Mouse (Mus musculus) lung, embryonic 14.5 days (tissue): Measurements from ENCODE around the gene Cd248. TPM values are rescaled to one million over a fixed set of nuclear protein-coding genes. Genes with fewer than 3 reads are reported as not detected.

Experiments used
- ATAC-seq: fragments of 200-750 bp; cut with Nextera tagmentation; 2 replicates; pipeline ENCODE4 v1.8.0; 2017; ENCODE audit warnings: mild to moderate bottlenecking, moderate TSS enrichment, moderate library complexity; ENCODE audit not compliant: insufficient read depth
- DNase-seq: peaks from one replicate; pipeline ENCODE4 v3.0.0-alpha.2; 2015
- H3K27ac ChIP-seq: fragments of 300-500 bp; sonication (generic); 2 replicates; pipeline ENCODE4 v1.5.1; 2014; ENCODE audit warnings: low read depth, mild to moderate bottlenecking, moderate library complexity
- H3K27me3 ChIP-seq: fragments of 300-500 bp; sonication (generic); 2 replicates; pipeline ENCODE4 v1.6.1; 2014; ENCODE audit warnings: low read length, control low read depth; ENCODE audit not compliant: insufficient read depth
- H3K36me3 ChIP-seq: fragments of 300-500 bp; sonication (generic); 2 replicates; pipeline ENCODE4 v1.6.1; 2014; ENCODE audit warnings: control low read depth; ENCODE audit not compliant: insufficient read depth
- H3K4me1 ChIP-seq: fragments of 300-500 bp; sonication (generic); 2 replicates; pipeline ENCODE4 v1.6.1; 2014; ENCODE audit warnings: antibody characterized with exemption, control low read depth; ENCODE audit not compliant: insufficient read depth
- H3K4me2 ChIP-seq: fragments of 300-500 bp; sonication (generic); 2 replicates; pipeline ENCODE4 v1.6.1; 2014; ENCODE audit warnings: mild to moderate bottlenecking
- H3K4me3 ChIP-seq: fragments of 300-500 bp; sonication (generic); 2 replicates; pipeline ENCODE4 v1.5.1; 2014; ENCODE audit warnings: low read depth, low read length
- H3K9ac ChIP-seq: fragments of 300-500 bp; sonication (generic); 2 replicates; pipeline ENCODE4 v1.6.1; 2014
- H3K9me3 ChIP-seq: fragments of 300-500 bp; sonication (generic); 2 replicates; pipeline ENCODE4 v1.6.1; 2016; ENCODE audit warnings: low read depth, low read length, control low read depth
- CTCF ChIP-seq: IDR thresholded peaks from 2 replicates; pipeline ENCODE4 v1.5.1; 2016; ENCODE audit warnings: antibody characterized with exemption, low read depth
- WGBS: fragments of 180-500 bp; shearing (Covaris S2); extraction: QIAGEN DNeasy Blood & Tissue Kit; methylation state at CpG from one replicate; pipeline ENCODE4 v1.1.7; 2014; 5-methylcytosine and 5-hydroxymethylcytosine counted together
- polyA plus RNA-seq: library from polyadenylated mRNA; unstranded; fragments of >200 nt; fragmentation: Nextera tagmentation; extraction: Ambion mirVana; gene quantifications from 2 replicates; pipeline ENCODE4 v1.2.1, GENCODE M21; 2014

Cd248 gene
- polyA plus RNA-seq, 1 experiment from 2014 or later = 110 TPM

GRCm38 (mm10) chr19:5089324-5089723 is 21.4 kb downstream of the Cd248 start:
- Histone ChIP-seq H3K27ac (no peak overlapping the region), H3K4me2 (peak overlapping the region; percentile 89), H3K4me1 (peaks cover 8% of the 10 kb centered on the region; the same call in 1 of the 2 replicates), H3K4me3 (peak overlapping the region; percentile 82), H3K36me3 (peaks cover 39% of the 10 kb centered on the region; the same call in 1 of the 2 replicates), H3K9ac (peak overlapping the region; percentile 69; the same call in 1 of the 2 replicates), H3K9me3 (no peaks in the 10 kb centered on the region), H3K27me3 (peaks cover 21% of the 10 kb centered on the region)
- ATAC-seq (no peak), DNase-seq (no peak)
- 90% methylated on average over 4 of the region's 4 CpGs for whole genome bisulfite sequencing
- no peak for TF ChIP-seq CTCF

GRCm38 (mm10) chr19:5092083-5092482 is 24.2 kb downstream of the Cd248 start:
- H3K4me3 ChIP-seq = no peak overlapping the region
- H3K4me1 ChIP-seq = peaks cover 8% of the 10 kb centered on the region; the same call in 1 of the 2 replicates
- no peaks in the 10 kb centered on the region for H3K9me3 ChIP-seq
- ATAC-seq (no peak), DNase-seq (no peak)
- no peak for TF ChIP-seq CTCF
- WGBS = 84% methylated on average over 10 of the region's 10 CpGs
- peaks cover 39% of the 10 kb centered on the region; the same call in 1 of the 2 replicates for H3K36me3 ChIP-seq
- no peak overlapping the region for H3K4me2 ChIP-seq
- H3K9ac ChIP-seq = no peak overlapping the region
- no peak overlapping the region for H3K27ac ChIP-seq
- no peaks in the 10 kb centered on the region for H3K27me3 ChIP-seq

GRCm38 (mm10) chr19:5093481-5094242 is 25.8 kb downstream of the Cd248 start:
- no peak for TF ChIP-seq CTCF
- no peak for DNase-seq
- Histone ChIP-seq H3K27me3 (no peaks in the 10 kb centered on the region), H3K27ac (no peak overlapping the region), H3K4me3 (no peak overlapping the region), H3K4me2 (no peak overlapping the region), H3K9ac (no peak overlapping the region), H3K36me3 (peaks cover 39% of the 10 kb centered on the region; the same call in 1 of the 2 replicates), H3K9me3 (no peaks in the 10 kb centered on the region), H3K4me1 (peaks cover 8% of the 10 kb centered on the region; the same call in 1 of the 2 replicates)
- 65% methylated on average over 12 of the region's 12 CpGs for WGBS
- no peak for ATAC-seq

- H3K9ac ChIP-seq = no peak overlapping the region
- H3K36me3 ChIP-seq = peaks cover 39% of the 10 kb centered on the region
- H3K27me3 ChIP-seq = no peaks in the 10 kb centered on the region
- TF ChIP-seq CTCF = peak; percentile 93
- ATAC-seq = peak; percentile 47
- H3K4me3 ChIP-seq = no peak overlapping the region
- peaks cover 4% of the 10 kb centered on the region; the same call in 1 of the 2 replicates for H3K4me1 ChIP-seq
- WGBS = 1% methylated on average over 21 of the region's 21 CpGs
- no peaks in the 10 kb centered on the region for H3K9me3 ChIP-seq
- peak; percentile 97 for DNase-seq
- no peak overlapping the region for H3K27ac ChIP-seq
- no peak overlapping the region for H3K4me2 ChIP-seq
Observed at GRCm38 (mm10) chr19:5094243-5094632, 26.4 kb downstream of the Cd248 start.

- ATAC-seq (peak; percentile 22), DNase-seq (no peak)
- H3K4me1 ChIP-seq = peaks cover 2% of the 10 kb centered on the region; the same call in 1 of the 2 replicates
- no peak overlapping the region for H3K27ac ChIP-seq
- no peak overlapping the region for H3K9ac ChIP-seq
- no peak overlapping the region for H3K4me3 ChIP-seq
- no peak overlapping the region for H3K4me2 ChIP-seq
- WGBS = 40% methylated on average over 11 of the region's 11 CpGs
- H3K36me3 ChIP-seq = peaks cover 39% of the 10 kb centered on the region
- H3K27me3 ChIP-seq = no peaks in the 10 kb centered on the region
- no peak for TF ChIP-seq CTCF
- no peaks in the 10 kb centered on the region for H3K9me3 ChIP-seq
Observed at GRCm38 (mm10) chr19:5094746-5095417, 27.0 kb downstream of the Cd248 start.

- Histone ChIP-seq H3K4me3 (no peak overlapping the region), H3K4me2 (no peak overlapping the region), H3K27me3 (no peaks in the 10 kb centered on the region), H3K36me3 (peaks cover 40% of the 10 kb centered on the region), H3K9ac (no peak overlapping the region), H3K4me1 (peaks cover 2% of the 10 kb centered on the region; the same call in 1 of the 2 replicates), H3K9me3 (no peaks in the 10 kb centered on the region), H3K27ac (no peak overlapping the region)
- WGBS = 6% methylated on average over 9 of the region's 9 CpGs
- TF ChIP-seq CTCF = no peak
- ATAC-seq (no peak), DNase-seq (no peak)
Observed at GRCm38 (mm10) chr19:5095887-5096474, 28.1 kb downstream of the Cd248 start.
